Mouse (Mus musculus): ENCODE results near the gene Adgrg6.

The Adgrg6 gene

DNA sequence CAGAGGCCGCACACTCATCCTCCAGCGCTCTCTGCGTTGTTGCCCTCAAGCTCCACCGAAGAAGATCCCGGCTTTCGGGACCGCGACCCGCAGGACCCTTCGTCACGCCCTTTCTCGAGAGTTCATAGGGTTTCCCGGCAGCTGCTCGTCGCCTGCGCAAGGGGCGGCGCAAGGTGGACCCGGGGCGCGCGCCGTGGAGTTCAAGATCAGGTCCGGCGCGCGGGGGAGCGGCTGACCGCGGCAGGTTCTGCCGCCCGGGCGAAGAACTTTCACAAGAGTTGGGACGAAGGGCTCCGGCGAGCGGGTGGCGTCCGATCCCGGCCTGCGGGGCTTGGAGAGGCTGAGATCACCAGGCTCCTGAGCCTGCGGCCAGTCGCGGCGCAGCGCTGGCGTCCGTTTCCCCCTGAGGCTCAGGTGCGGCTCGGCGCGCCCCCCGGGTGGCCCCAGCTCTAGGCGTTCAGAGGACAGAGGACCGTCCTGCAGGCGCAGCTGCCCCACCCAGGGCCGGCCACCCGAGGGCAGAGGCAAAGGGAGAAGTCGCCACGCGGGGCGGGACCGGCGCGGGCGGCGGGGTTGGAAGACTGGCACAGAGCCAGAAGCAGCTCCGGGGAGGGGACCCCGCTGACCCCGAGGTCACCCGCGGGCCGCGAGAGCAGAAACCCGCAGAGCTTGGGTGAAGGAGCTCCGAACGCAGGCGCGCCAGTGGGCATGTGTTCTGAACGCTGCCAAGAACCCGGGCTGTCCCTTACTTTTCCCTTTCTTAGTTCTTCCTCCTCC lies at the start of gene Adgrg6:
Gene Adgrg6, minus strand, starts transcription at position 719 of the 777 bp plus-strand sequence.
- no peak for DNase-seq (ENCODE audit: low read depth)

- no peak for DNase-seq (ENCODE audit: low read depth)
These were observed 46.8 kb upstream of the Adgrg6 start for GRCm38 (mm10) chr10:14592215-14592614.

DNA sequence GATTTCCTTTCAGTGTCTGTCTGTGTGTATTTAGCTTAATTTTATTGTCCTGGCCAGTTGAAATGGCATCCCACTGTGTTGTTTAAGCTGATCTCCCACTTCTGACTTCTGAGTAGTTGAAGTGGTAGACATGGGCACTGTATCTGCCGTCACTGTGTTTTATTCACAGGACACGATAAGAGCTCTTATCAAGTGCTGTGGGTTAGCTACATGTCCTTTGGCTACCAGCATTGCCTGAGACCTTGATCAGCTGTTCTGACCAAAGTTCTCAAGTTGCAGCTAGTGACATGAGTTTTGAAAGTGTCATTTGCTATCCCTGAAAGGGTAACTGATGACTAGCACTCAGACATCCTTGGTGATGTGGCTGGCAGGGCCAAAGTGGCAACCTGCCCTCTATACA lies 45.4 kb upstream of the Adgrg6 start:
- DNase-seq (ENCODE audit: low read depth), result no peak

- DNase-seq (ENCODE audit: low read depth), result no peak
These were observed 44.2 kb upstream of the Adgrg6 start for GRCm38 (mm10) chr10:14589667-14590066.

GRCm38 (mm10) chr10:14583496-14583895 lies 38.0 kb upstream of the Adgrg6 start:
- DNase-seq (ENCODE audit: low read depth), result no peak

- no peak for DNase-seq (ENCODE audit: low read depth)
These were observed 28.8 kb upstream of the Adgrg6 start for GRCm38 (mm10) chr10:14574255-14574654.

GRCm38 (mm10) chr10:14571143-14571542 lies 25.7 kb upstream of the Adgrg6 start:
- no peak for DNase-seq (ENCODE audit: low read depth)

DNA sequence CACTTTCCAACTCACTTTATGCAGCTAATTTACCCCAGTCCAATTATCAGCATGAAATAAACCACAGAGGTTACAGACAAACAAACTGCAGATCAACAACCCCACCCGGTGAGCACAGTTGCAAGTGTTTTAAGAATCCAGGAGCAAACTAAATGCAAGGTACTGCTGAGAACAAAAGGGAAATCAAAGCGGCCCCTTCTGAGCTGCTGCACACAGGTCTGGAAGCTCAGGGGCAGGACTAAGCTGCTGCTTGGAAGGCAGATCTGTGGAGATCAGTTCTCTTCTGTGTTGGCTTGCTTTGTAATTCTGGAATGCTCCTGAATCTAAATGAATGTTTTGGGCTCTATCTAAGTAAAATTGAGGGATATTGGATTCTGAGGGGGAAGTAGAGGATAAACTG lies 25.2 kb upstream of the Adgrg6 start:
- DNase-seq (ENCODE audit: low read depth), result no peak

- no peak for DNase-seq (ENCODE audit: low read depth)
These were observed 672 bp upstream of the Adgrg6 start for GRCm38 (mm10) chr10:14546111-14546551.

- no peak for DNase-seq (ENCODE audit: low read depth)
These were observed 885 bp downstream of the Adgrg6 start for GRCm38 (mm10) chr10:14544608-14544940.

DNA sequence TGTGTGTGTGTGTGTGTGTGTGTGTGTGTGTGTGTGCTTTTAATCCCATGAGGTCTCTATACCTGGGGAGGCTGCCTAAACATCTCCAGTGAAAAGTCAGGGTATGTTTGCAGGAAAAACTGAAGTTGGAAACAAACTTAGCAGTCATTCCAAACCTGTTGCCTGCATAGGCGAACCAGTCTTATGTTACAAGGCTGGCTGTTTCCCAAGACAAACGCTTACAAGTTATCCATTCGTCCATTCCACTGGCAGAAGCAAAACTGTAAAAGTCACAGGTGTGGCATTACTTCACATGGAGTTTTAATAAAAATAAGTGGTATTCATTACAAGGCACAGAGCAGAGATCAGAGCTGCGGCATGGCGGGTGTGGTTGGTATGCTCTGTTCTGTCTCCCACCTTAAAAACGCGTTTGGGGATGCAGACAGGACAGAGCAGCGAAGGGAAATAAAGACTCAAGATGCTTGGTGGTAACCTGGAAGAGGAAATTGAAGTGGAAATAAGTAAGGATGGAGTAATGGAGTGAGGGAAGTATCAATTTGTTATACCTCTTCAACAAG lies 1.9 kb downstream of the Adgrg6 start:
- no peak for DNase-seq (ENCODE audit: low read depth)

GRCm38 (mm10) chr10:14537102-14537501 lies 8.4 kb downstream of the Adgrg6 start:
- DNase-seq (ENCODE audit: low read depth), result no peak

DNA sequence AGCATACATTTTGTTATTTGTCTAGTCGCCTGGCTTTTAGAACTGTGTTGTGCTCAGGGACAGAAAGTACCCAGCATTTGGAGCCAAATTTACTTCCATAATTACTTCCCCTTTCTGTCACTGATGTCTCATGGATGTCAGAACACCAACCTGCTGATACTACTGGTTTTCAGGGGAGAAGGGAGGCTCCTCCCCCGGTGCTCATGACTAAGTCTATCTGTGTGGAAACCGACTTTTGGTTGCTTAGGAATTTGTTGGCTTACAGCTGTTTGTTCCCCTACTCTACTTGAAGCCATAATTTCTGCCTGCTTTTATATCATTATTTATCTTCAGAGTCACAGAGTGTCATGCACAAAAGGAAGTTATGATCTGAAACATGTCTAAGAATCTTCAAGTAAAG lies 14.4 kb downstream of the Adgrg6 start:
- DNase-seq (ENCODE audit: low read depth), result no peak

- no peak for DNase-seq (ENCODE audit: low read depth)
These were observed 14.8 kb downstream of the Adgrg6 start for GRCm38 (mm10) chr10:14530670-14531069.

- DNase-seq (ENCODE audit: low read depth), result no peak
These were observed 17.7 kb downstream of the Adgrg6 start for GRCm38 (mm10) chr10:14527765-14528164.

DNA sequence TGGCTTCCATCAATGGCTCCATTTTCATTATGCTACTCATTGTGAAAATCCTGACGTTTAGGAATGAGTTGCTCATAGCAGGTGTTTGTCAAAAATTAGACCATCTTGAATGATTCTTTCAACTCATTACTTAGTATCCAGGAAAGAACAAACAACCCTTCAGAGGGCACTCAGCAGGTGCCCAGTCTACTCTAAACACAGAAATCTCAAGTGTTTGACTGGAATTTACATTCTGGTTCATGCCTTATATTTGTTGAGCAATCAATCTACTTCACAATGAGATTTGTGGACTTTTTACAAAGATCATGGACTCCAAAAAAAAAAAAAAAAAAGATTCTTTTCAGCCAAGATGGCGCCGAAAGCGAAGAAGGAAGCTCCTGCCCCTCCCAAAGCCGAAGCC lies 22.7 kb downstream of the Adgrg6 start:
- no peak for DNase-seq (ENCODE audit: low read depth)

- DNase-seq (ENCODE audit: low read depth), result no peak
These were observed 24.4 kb downstream of the Adgrg6 start for GRCm38 (mm10) chr10:14520912-14521675.

DNA sequence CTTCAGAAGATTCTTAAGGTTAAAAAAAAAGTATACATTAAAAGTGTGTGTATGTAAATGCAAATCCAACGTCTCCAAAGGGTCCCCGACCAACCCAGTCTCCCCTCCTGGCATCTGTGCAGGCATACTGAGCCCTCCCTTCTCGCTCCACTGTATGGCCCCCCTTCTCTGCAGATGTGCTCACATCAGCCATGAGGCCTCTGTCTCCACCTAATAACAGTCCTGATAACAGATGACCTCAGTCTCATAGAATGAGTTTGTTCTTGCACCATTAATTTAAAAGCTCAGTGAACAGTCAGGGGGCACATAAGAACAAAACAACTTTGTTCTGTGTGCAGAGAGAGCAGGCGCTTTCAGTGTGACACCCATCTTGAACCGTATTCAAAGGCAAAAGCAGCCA lies 27.6 kb downstream of the Adgrg6 start:
- no peak for DNase-seq (ENCODE audit: low read depth)

DNA sequence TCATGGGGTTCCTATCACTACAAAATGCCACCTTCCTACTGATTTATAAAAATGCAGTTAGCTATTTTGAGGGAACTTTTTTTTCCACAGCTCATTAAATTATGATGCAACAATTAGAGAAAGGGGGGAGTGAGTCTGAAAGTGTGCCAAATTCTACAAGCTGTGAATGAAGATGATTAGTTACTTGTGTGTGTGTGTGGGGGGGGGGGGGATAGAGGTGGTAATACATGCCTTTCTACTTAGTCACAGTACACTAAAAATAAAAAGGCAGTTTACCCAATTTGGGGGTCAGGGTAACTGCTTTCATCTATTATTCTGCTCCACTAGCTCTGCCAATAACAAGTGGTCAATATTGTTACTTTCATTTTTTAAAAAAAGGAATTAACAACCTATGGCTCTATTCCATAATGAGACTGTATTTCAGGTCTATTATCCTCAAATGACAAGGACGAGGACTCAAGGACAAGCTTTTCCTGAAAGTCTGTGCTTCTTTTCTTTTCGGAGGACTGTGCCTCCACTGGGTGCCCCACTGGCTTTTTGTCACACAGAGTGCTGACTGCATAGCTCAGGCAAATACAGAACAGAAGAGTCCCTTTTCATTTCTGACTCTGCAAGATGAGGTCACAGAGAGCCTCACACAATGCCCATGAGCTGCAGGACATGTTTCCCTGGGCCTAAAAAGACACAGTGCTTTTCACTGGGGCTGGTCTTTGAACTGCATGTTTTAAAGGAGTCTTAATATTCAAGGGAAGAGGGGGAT lies 33.4 kb downstream of the Adgrg6 start:
- no peak for DNase-seq (ENCODE audit: low read depth)

- DNase-seq (ENCODE audit: low read depth), result no peak
These were observed 34.3 kb downstream of the Adgrg6 start for GRCm38 (mm10) chr10:14511157-14511556.

DNA sequence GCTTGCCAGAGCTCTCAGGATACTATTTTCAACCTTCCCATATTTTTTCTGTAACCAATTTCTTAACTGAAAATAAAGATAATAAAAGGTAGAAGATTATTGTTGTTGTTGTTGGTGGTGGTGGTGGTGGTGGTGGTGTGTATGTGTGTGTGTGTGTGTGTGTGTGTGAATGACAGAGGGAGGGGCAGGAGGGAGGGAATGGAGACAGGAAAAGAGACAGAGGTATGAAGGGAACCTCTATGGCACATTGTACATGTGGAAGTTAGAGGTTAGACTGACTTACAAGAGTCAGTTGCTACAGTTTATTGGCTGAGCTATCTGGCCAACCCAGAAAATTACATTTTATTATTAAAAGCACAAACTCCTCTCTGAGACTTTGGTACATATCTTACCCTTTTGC lies 49.8 kb downstream of the Adgrg6 start:
- no peak for DNase-seq (ENCODE audit: low read depth)

DNA sequence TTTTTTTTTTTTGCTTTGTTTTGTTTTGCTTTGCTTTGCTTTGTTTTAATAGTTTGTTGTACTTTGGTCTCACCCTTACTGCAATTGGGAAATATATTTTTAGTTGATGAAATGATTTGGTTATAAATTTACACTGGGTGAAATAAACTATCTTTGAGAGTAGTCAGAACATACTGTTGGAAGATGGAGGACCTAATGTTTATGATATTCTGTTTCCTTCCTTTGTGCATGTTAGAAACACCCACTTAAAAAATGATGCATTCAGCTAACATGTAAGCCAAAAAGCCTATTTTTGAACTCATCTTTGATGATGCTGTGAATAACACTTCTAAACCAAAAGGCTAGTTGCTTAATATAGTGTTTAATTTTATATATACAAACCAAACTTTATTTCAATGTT lies 50.3 kb downstream of the Adgrg6 start:
- no peak for DNase-seq (ENCODE audit: low read depth)

Measured in c-Kit-positive CD71-positive TER-119-negative erythroid progenitor cells, embryonic 14.5 days (primary cell).